Mouse (Mus musculus) thymus, adult 2 months (tissue): Measurements from ENCODE around the gene Gm3417. TPM values are rescaled to one million over a fixed set of nuclear protein-coding genes. Genes with fewer than 3 reads are reported as not detected.
"Not testable (repeated sequence)": the region's sequence is repeated elsewhere in the genome, so short reads cannot be mapped to it uniquely, and the experiment has no call there.

Source experiments
- DNase-seq: peaks from one replicate; pipeline ENCODE4 v3.0.0; 2021
- H3K27ac ChIP-seq: fragments of 200-500 bp; 2 replicates; pipeline ENCODE4 v1.5.1; 2012; ENCODE audit warnings: low read length, control low read depth; ENCODE audit not compliant: control insufficient read depth, insufficient read depth
- H3K27me3 ChIP-seq: fragments of 200-500 bp; 2 replicates; pipeline ENCODE4 v1.6.1; 2012; ENCODE audit warnings: mild to moderate bottlenecking, low read length, moderate library complexity, mixed read lengths; ENCODE audit not compliant: control insufficient read depth, insufficient read depth
- H3K36me3 ChIP-seq: fragments of 200-500 bp; 2 replicates; pipeline ENCODE4 v1.6.1; 2012; ENCODE audit warnings: mild to moderate bottlenecking, low read length, moderate library complexity; ENCODE audit not compliant: control insufficient read depth, insufficient read depth
- H3K4me1 ChIP-seq: fragments of 200-500 bp; replicated peaks from 2 replicates; pipeline ENCODE4 v1.6.1; 2012; ENCODE audit warnings: low read length; ENCODE audit not compliant: control insufficient read depth, insufficient read depth
- H3K4me3 ChIP-seq: fragments of 200-500 bp; 2 replicates; pipeline ENCODE4 v1.5.1; 2012; ENCODE audit warnings: mild to moderate bottlenecking, low read length, control low read depth, moderate library complexity; ENCODE audit not compliant: control insufficient read depth, insufficient read depth
- WGBS: fragments of 180-500 bp; shearing (Covaris S2); methylation state at CpG from one replicate; pipeline ENCODE4 v1.1.7; 2018; 5-methylcytosine and 5-hydroxymethylcytosine counted together
- polyA plus RNA-seq: library from polyadenylated mRNA; depleted of rRNA; stranded (reverse); fragments of >200 nt; gene quantifications from 2 replicates; pipeline ENCODE4 v1.2.3, GENCODE M21; 2012; rRNA removed

Gene Gm3417
- polyA plus RNA-seq: not detected in 2 replicates

DNA sequence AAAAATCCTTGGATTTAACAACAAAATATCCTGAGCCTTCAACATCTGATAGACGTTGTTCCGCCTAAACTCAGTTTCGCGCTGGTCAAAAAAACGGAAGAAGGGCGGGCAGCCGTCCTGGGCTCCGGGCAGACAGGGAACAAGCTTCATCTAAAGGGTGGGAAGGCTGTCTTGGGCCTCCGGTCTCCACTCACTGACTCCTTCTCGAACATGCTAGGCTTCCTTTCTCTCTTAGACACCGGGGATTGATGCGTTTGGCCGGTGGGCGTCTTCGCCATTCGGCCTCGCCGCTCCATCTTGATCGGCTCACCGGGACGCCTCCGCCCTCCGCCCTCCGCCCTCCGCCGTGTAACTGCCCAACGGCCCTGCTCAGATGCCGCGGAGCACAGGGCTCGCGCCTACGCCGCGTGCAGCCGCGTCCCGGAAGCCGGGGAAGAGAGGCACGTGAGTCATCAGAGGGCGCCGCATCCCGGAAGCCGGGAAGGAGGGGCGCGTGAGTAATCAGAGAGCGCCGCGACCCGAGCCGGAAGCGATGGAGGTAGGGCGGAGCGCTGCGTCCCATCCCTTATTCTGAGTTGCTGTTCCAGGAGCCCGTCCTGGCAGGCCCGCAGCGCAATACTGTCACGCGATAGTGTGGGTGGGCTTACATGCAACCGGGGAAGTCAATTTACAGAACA, at the start of gene Gm3417, which contains the start of gene 9030025P20Rik:
TSS of gene Gm3417 (minus strand) at position 429 of the 677 bp plus-strand sequence.
TSS of gene 9030025P20Rik (plus strand) at position 107 of the 677 bp plus-strand sequence.
- H3K27ac ChIP-seq, H3K27me3 ChIP-seq, DNase-seq, H3K4me3 ChIP-seq, H3K4me1 ChIP-seq, H3K36me3 ChIP-seq: not testable (repeated sequence)
- no CpG with 5 or more reads among the region's 60 CpGs for WGBS

DNA sequence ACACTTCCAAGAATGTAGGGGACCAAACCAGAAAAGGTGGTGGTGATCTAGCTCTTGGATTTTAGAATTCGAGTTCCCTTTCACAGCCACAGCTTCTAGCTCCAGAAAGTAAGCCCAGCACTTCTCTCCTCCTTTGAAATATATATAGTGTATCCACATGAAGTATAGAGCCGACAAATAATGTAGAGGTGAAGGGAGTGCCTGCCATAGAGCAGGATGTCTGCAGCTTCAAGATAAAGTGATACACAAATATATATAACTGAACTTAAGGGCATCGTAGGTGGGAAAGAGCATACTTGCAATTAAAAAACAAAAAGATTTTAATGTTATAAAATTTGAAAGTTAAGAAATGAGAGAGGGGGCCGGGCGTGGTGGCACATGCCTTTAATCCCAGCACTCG, 46.9 kb upstream of the Gm3417 start:
- not testable (repeated sequence) for H3K4me1 ChIP-seq, H3K27me3 ChIP-seq, H3K27ac ChIP-seq, H3K4me3 ChIP-seq, DNase-seq, H3K36me3 ChIP-seq
- no CpG with 5 or more reads among the region's 6 CpGs for WGBS

DNA sequence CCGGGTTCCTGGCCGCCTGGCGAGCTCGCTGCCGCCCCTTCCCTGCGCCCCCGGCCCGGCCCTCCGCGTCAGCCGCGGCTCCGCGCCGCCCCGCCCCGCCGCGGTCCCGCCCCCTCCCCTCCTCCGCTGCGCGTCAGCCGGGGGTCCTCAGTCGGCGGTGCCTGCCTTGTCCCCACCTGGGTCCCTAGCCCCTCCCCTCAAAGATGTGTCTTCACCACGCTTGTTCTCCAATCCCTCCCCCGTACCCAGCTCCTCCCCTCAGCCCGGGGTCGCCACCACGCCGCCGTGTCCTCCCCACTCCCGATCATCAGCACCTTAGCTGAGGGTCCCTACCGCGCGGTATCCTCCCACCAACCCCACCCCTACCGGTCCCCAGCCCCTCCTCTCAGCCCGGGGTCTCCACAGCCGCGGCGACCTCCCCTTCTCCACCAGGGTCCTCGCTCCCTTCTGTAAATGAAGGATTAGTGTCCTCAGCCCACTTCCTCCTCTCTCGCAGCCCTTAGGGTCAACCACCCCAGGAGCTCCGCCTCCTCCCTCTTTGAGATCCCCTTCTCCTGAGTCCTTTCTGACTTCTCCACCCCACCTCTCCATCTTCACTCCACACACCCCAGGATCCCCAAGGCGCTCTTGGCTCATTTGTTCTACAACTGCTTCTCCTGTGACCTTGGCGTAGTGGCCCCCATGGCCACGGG, 46.1 kb upstream of the Gm3417 start:
- not testable (repeated sequence) for DNase-seq, H3K4me1 ChIP-seq, H3K36me3 ChIP-seq, H3K27ac ChIP-seq, H3K4me3 ChIP-seq, H3K27me3 ChIP-seq
- WGBS: no CpG with 5 or more reads among the region's 48 CpGs

DNA sequence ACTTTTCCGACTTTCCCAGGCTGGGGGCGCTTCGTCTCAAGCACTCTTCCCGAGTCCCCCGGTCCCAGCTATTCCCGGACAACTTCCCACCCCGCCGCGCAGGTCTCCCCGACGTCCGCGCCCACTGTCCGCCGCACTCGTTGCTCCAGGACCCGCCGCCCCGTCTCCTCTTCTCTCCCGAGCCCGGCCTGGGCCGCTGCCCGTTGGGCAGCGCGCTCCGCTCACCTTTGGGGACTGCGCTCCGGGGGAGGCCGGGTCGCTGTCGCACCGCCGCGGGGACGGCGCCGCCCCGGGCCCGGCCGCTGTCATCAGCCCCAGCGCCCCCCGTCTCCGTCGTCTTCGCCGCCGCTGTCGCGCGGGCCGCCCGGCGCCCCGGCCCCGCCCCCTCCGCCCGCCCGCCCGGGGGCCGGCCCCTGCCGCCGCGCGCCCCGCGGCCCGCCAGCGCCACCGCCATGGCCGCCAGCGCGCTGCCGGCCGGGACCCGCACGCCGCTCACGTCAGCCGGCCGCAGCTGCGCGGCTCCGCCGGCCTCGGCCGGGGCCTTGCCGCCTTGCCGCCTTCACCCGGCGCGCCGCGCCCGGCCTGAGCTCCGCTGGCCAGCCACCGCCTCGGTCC, 45.4 kb upstream of the Gm3417 start:
- WGBS: no CpG with 5 or more reads among the region's 97 CpGs
- H3K36me3 ChIP-seq: not testable (repeated sequence)

DNA sequence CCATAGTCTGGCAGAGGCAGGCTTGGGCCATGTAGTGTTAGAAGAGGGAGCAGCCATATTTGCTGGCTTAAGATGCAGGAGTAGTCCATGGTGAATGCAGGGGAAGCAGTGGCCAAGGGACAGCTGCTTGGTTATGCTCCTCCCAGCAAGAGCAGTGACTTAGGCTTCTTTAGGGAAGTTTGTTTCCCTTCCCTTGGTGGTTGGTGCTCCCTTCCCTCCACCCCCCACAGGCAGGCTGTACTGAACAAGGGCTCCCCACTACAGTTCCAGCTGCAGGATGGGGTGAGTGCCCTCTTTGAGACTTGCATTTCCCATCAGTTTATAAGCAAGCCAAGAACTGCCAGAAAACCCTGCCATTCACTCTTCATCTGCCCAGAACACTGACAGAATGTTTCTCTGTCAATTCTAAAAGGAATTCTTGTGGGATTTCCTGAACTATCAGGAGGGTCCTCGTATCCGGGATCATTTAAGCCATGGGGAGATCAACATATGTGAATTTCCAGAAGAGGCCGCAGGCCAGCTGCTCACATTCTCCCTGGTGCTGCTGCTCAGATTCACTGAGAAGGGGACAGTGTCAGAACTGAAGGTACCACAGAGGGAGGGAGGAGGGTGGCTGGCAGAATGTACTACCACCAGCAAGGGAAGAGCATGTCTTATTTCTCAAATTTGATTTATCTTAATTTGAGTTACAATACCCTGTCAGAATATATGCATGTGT, 43.1 kb upstream of the Gm3417 start:
- not testable (repeated sequence) for H3K27me3 ChIP-seq, H3K4me3 ChIP-seq, DNase-seq, H3K4me1 ChIP-seq, H3K27ac ChIP-seq, H3K36me3 ChIP-seq
- WGBS: 88% methylated on average over 3 of the region's 3 CpGs

More for the DNA sequence above, 45.4 kb upstream of the Gm3417 start:
- H3K27me3 ChIP-seq, DNase-seq, H3K27ac ChIP-seq, H3K4me3 ChIP-seq, H3K4me1 ChIP-seq: not testable (repeated sequence)

DNA sequence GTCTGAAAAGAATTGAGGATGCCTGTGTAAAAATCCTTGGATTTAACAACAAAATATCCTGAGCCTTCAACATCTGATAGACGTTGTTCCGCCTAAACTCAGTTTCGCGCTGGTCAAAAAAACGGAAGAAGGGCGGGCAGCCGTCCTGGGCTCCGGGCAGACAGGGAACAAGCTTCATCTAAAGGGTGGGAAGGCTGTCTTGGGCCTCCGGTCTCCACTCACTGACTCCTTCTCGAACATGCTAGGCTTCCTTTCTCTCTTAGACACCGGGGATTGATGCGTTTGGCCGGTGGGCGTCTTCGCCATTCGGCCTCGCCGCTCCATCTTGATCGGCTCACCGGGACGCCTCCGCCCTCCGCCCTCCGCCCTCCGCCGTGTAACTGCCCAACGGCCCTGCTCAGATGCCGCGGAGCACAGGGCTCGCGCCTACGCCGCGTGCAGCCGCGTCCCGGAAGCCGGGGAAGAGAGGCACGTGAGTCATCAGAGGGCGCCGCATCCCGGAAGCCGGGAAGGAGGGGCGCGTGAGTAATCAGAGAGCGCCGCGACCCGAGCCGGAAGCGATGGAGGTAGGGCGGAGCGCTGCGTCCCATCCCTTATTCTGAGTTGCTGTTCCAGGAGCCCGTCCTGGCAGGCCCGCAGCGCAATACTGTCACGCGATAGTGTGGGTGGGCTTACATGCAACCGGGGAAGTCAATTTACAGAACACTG, 31.3 kb upstream of the Gm3417 start, which contains the start of gene Gm3435:
TSS of gene Gm3435 (plus strand) at position 471 of the 708 bp plus-strand sequence.
- H3K36me3 ChIP-seq, DNase-seq, H3K4me3 ChIP-seq, H3K4me1 ChIP-seq, H3K27ac ChIP-seq, H3K27me3 ChIP-seq: not testable (repeated sequence)
- WGBS: no CpG with 5 or more reads among the region's 60 CpGs

DNA sequence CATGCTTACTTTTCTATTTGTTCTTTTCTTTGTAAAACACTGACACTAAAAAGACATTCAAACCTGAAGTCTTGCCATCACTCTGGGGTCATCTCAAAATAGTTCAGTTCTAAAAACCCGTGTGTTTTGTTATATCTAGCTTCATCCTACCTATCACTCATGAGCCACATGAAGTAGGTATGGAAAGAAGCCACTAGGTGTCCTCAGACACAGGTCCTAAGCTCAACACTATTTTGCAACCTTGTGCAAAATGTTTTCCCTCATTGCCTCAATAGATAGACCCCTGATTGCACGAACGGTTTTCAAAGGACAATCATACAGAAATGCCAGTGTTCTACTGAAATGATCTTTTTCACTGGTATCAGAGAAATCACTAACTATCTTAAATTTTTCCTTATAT, 30.5 kb upstream of the Gm3417 start:
- not testable (repeated sequence) for H3K4me1 ChIP-seq, H3K27me3 ChIP-seq, H3K4me3 ChIP-seq, H3K27ac ChIP-seq, DNase-seq, H3K36me3 ChIP-seq
- no CpG with 5 or more reads among the region's 3 CpGs for WGBS

DNA sequence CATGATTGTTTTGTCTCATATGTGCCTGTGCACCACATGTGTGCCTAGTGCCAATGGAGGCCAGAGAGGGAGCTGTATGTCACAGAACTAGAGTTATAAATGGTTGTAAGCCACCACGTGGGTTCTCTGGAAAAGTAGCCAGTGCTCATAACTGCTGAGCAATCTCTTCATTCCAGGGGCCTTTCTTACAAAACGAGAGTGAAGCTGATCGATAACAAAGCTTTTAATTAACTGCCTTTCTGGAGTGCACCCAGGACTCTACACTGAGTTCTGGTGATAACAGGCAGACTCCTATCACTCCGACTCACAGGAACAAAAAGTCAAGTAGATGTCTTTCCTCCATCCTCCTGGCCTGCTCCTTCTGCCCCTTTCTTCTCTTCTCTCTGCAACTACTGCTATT, 21.5 kb upstream of the Gm3417 start:
- not testable (repeated sequence) for DNase-seq, H3K4me3 ChIP-seq, H3K36me3 ChIP-seq, H3K27ac ChIP-seq, H3K4me1 ChIP-seq, H3K27me3 ChIP-seq
- WGBS: no CpG with 5 or more reads among the region's 4 CpGs

DNA sequence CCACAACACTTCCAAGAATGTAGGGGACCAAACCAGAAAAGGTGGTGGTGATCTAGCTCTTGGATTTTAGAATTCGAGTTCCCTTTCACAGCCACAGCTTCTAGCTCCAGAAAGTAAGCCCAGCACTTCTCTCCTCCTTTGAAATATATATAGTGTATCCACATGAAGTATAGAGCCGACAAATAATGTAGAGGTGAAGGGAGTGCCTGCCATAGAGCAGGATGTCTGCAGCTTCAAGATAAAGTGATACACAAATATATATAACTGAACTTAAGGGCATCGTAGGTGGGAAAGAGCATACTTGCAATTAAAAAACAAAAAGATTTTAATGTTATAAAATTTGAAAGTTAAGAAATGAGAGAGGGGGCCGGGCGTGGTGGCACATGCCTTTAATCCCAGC, 15.6 kb upstream of the Gm3417 start:
- H3K4me1 ChIP-seq, H3K36me3 ChIP-seq, H3K27me3 ChIP-seq, H3K27ac ChIP-seq, DNase-seq, H3K4me3 ChIP-seq: not testable (repeated sequence)
- no CpG with 5 or more reads among the region's 5 CpGs for WGBS
